16 mouse cellular contexts compared by ENCODE assay signal in the genomic region with DNA sequence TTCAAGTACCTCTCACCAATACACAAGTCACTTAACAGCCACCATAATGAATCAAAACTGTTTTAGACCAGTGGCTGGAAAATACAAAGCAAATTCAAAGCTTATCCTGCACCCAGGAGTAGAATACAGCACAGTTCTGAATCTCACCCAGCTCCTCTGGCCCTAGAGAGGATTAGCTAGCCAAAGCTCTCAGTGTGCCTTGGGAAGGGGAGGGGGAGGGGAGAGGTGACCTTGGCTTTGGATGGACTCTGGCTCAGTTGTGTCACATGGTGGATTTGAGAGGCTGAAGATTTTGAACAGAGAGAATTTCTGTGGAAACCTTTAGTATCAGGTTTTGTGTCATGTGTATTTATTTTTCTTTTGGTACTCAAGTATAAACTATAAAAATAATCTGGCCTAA.
DNase-seq lines count a peak whose midpoint lies in the region; TF ChIP-seq lines count a peak whose summit lies in the region.
"Had no signal": no experiment of that assay in that cellular context is flagged by ENCODE, and none has a peak within 500 bp of the region (broad histone marks: within the 10 kb centered on the region; RNA-seq: fewer than 3 reads in every experiment).

No protein-coding gene starts in this region.

- no peak for TF ChIP-seq POLR2A in kidney, adult 2 months (IDR thresholded peaks at IDR 0.05; ENCODE audit: low read depth, low read length)

- H3K4me3 ChIP-seq in kidney, adult 2 months (ENCODE audit: insufficient read depth, low read depth, low read length) = no peak overlapping the region
- H3K4me3 ChIP-seq: embryonic facial prominence, embryonic 12.5 days; heart, embryonic 15.5 days; limb, embryonic 13.5 days had no signal

- H3K27ac ChIP-seq in kidney, adult 2 months (ENCODE audit: insufficient read depth, low read depth, low read length) = no peak overlapping the region
- H3K27ac ChIP-seq: embryonic facial prominence, embryonic 12.5 days; heart, embryonic 15.5 days; limb, embryonic 13.5 days; macrophage had no signal

- no peaks in the 10 kb centered on the region for H3K27me3 ChIP-seq in kidney, adult 2 months (replicated peaks; ENCODE audit: control insufficient read depth, insufficient read depth, low read length)
- H3K27me3 ChIP-seq: CH12.LX; embryonic facial prominence, embryonic 12.5 days; heart, embryonic 15.5 days; limb, embryonic 13.5 days had no signal

- no peaks in the 10 kb centered on the region for H3K36me3 ChIP-seq in kidney, adult 2 months (ENCODE audit: control insufficient read depth, insufficient read depth, low read length)
- H3K36me3 ChIP-seq: embryonic facial prominence, embryonic 12.5 days; heart, embryonic 15.5 days; limb, embryonic 13.5 days had no signal

- peak; percentile 59 for DNase-seq in adrenal gland, postnatal 10 days
- DNase-seq in adrenal gland, adult 8-10 months = no peak
- peak; percentile 72 for DNase-seq in kidney, adult 2 months
- no peak for DNase-seq in kidney, postnatal 4 days
- DNase-seq in ovary, postnatal 36 days (ENCODE audit: low spot score) = peak; percentile 16
- no peak for DNase-seq in ovary, postnatal 10 days (ENCODE audit: low spot score)
- DNase-seq in right cerebral cortex, postnatal 25 days = no peak
- no peak for DNase-seq in embryo, embryonic 9.5 days (ENCODE audit: extremely low spot score)
- DNase-seq: gastrocnemius, postnatal 36 days; lung, embryonic 14.5 days; thymus, postnatal 4 days had no signal

- no peak for TF ChIP-seq CTCF in kidney, adult 2 months (conservative IDR thresholded peaks at IDR 0.05; ENCODE audit: insufficient read depth, insufficient read length, low read depth, low read length)

- peaks cover 5% of the 10 kb centered on the region; the same call in 1 of the 2 replicates for H3K4me1 ChIP-seq in kidney, adult 2 months (ENCODE audit: control insufficient read depth, insufficient read depth, low read length)

Comparison
In these comparisons a context has a peak if more than half of its experiments do, and no peak if none do; other contexts are left out.
1. DNase-seq: peak in adrenal gland, postnatal 10 days (single experiment), kidney, adult 2 months (single experiment) and ovary, postnatal 36 days (single experiment); none in adrenal gland, adult 8-10 months (single experiment), kidney, postnatal 4 days (0 of 2), ovary, postnatal 10 days (single experiment), right cerebral cortex, postnatal 25 days (single experiment) and embryo, embryonic 9.5 days (single experiment).